Mouse (Mus musculus) C2C12 (cell line): ENCODE data around the gene Ntrk3. TPM values are rescaled to one million over a fixed set of nuclear protein-coding genes. Genes with fewer than 3 reads are reported as not detected.

Experiments
- H3K27me3 ChIP-seq: one replicate; pipeline ENCODE4 v1.6.1; 2011; ENCODE audit not compliant: control insufficient read depth, insufficient read depth, insufficient read length
- H3K36me3 ChIP-seq: one replicate; pipeline ENCODE4 v1.6.1; 2011; ENCODE audit not compliant: control insufficient read depth, insufficient read depth
- H3K4me3 ChIP-seq: one replicate; pipeline ENCODE4 v1.5.1; 2011; ENCODE audit warnings: mild to moderate bottlenecking, control low read depth; ENCODE audit not compliant: poor library complexity, insufficient read depth, severe bottlenecking
- H3K79me2 ChIP-seq: one replicate; pipeline ENCODE4 v1.6.1; 2011; ENCODE audit not compliant: control insufficient read depth, insufficient read depth
- H3K79me3 ChIP-seq: one replicate; pipeline ENCODE4 v1.6.1; 2011; ENCODE audit warnings: low read depth, control low read depth
- H3ac ChIP-seq: one replicate; pipeline ENCODE3; 2011; ENCODE audit warnings: low read depth; ENCODE audit not compliant: control insufficient read depth, insufficient read length
- CEBPB ChIP-seq: IDR thresholded peaks from one replicate; pipeline ENCODE4 v1.6.1; 2011; ENCODE audit warnings: low read depth, mild to moderate bottlenecking, control low read depth, moderate library complexity
- CTCF ChIP-seq: IDR thresholded peaks from one replicate; pipeline ENCODE4 v1.5.1; 2011; ENCODE audit not compliant: control insufficient read depth, insufficient read depth, insufficient read length
- FOSL1 ChIP-seq: IDR thresholded peaks from one replicate; pipeline ENCODE4 v1.8.0; 2011; ENCODE audit warnings: mild to moderate bottlenecking, low read length; ENCODE audit not compliant: poor library complexity, insufficient read depth, severe bottlenecking
- MAX ChIP-seq: IDR thresholded peaks from one replicate; pipeline ENCODE4 v1.6.1; 2011; ENCODE audit warnings: mild to moderate bottlenecking, control low read depth
- MYOD1 ChIP-seq: IDR thresholded peaks from one replicate; pipeline ENCODE4 v1.6.1; 2011; ENCODE audit warnings: low read depth; ENCODE audit not compliant: control insufficient read depth, insufficient read length
- MYOG ChIP-seq: IDR thresholded peaks from one replicate; pipeline ENCODE4 v1.6.1; 2011; ENCODE audit not compliant: control insufficient read depth, insufficient read length; ENCODE audit errors: extremely low read depth
- USF1 ChIP-seq: IDR thresholded peaks from one replicate; pipeline ENCODE4 v1.6.1; 2011; ENCODE audit warnings: low read depth, mild to moderate bottlenecking, control low read depth, moderate library complexity
- polyA plus RNA-seq: library from polyadenylated mRNA; unstranded; fragments of >200 nt; fragmentation: generic; extraction: Trizol; gene quantifications from one replicate; pipeline ENCODE4 v1.2.1, GENCODE M21; 2012; ENCODE audit warnings: missing spikeins

Ntrk3 gene
- polyA plus RNA-seq, 1 experiment: 0.04 TPM

- no peaks in the 10 kb centered on the region for H3K27me3 ChIP-seq
- H3K79me2 ChIP-seq: no peaks in the 10 kb centered on the region
- no peaks in the 10 kb centered on the region for H3K79me3 ChIP-seq
- no peaks in the 10 kb centered on the region for H3K36me3 ChIP-seq
- H3K4me3 ChIP-seq: no peak overlapping the region
- no peak for TF ChIP-seq CTCF
- H3ac ChIP-seq: no peak overlapping the region
Observed at GRCm38 (mm10) chr7:78548721-78549120, 189.1 kb downstream of the Ntrk3 start.

- no peaks in the 10 kb centered on the region for H3K79me2 ChIP-seq
- no peak overlapping the region for H3K4me3 ChIP-seq
- TF ChIP-seq CTCF (no peak), USF1 (no peak), MYOD1 (no peak), CEBPB (no peak), FOSL1 (no peak), MAX (no peak), MYOG (no peak)
- H3K79me3 ChIP-seq: no peaks in the 10 kb centered on the region
- no peak overlapping the region for H3ac ChIP-seq
- no peaks in the 10 kb centered on the region for H3K36me3 ChIP-seq
- H3K27me3 ChIP-seq: no peaks in the 10 kb centered on the region
Observed at GRCm38 (mm10) chr7:78546551-78546950, 191.3 kb downstream of the Ntrk3 start.

GRCm38 (mm10) chr7:78542468-78542867 lies 195.3 kb downstream of the Ntrk3 start:
- H3K4me3 ChIP-seq: no peak overlapping the region
- H3K27me3 ChIP-seq: no peaks in the 10 kb centered on the region
- no peak overlapping the region for H3ac ChIP-seq
- no peaks in the 10 kb centered on the region for H3K36me3 ChIP-seq
- H3K79me3 ChIP-seq: no peaks in the 10 kb centered on the region
- TF ChIP-seq CTCF (no peak), FOSL1 (no peak), MYOG (no peak), CEBPB (no peak), MAX (no peak), MYOD1 (no peak), USF1 (no peak)
- H3K79me2 ChIP-seq: no peaks in the 10 kb centered on the region

- Histone ChIP-seq H3ac (no peak overlapping the region), H3K36me3 (no peaks in the 10 kb centered on the region), H3K79me3 (no peaks in the 10 kb centered on the region), H3K79me2 (no peaks in the 10 kb centered on the region), H3K27me3 (no peaks in the 10 kb centered on the region), H3K4me3 (no peak overlapping the region)
- TF ChIP-seq USF1 (no peak), MAX (no peak), MYOD1 (no peak), MYOG (no peak), CEBPB (no peak), CTCF (no peak), FOSL1 (no peak)
Observed at GRCm38 (mm10) chr7:78530286-78530685, 207.5 kb downstream of the Ntrk3 start.

GRCm38 (mm10) chr7:78528008-78528407 lies 209.8 kb downstream of the Ntrk3 start:
- H3K4me3 ChIP-seq: no peak overlapping the region
- H3K27me3 ChIP-seq: no peaks in the 10 kb centered on the region
- no peaks in the 10 kb centered on the region for H3K79me2 ChIP-seq
- no peak overlapping the region for H3ac ChIP-seq
- no peaks in the 10 kb centered on the region for H3K36me3 ChIP-seq
- TF ChIP-seq CTCF (no peak), CEBPB (no peak), MYOG (no peak), MYOD1 (no peak), MAX (no peak), USF1 (no peak), FOSL1 (no peak)
- H3K79me3 ChIP-seq: no peaks in the 10 kb centered on the region

GRCm38 (mm10) chr7:78527564-78527963 lies 210.2 kb downstream of the Ntrk3 start:
- Histone ChIP-seq H3K4me3 (no peak overlapping the region), H3K79me2 (no peaks in the 10 kb centered on the region), H3K27me3 (no peaks in the 10 kb centered on the region), H3K36me3 (no peaks in the 10 kb centered on the region), H3ac (no peak overlapping the region), H3K79me3 (no peaks in the 10 kb centered on the region)
- no peak for TF ChIP-seq CTCF
- TF ChIP-seq FOSL1: no peak
- no peak for TF ChIP-seq USF1
- no peak for TF ChIP-seq CEBPB
- no peak for TF ChIP-seq MYOG
- TF ChIP-seq MAX: no peak
